Mouse (Mus musculus): ENCODE results near the gene Gpr35. TPM values are rescaled to one million over a fixed set of nuclear protein-coding genes. Genes with fewer than 3 reads are reported as not detected.

Gene Gpr35
- polyA plus RNA-seq, 2 experiments: 0.73 to 0.98 TPM

DNA sequence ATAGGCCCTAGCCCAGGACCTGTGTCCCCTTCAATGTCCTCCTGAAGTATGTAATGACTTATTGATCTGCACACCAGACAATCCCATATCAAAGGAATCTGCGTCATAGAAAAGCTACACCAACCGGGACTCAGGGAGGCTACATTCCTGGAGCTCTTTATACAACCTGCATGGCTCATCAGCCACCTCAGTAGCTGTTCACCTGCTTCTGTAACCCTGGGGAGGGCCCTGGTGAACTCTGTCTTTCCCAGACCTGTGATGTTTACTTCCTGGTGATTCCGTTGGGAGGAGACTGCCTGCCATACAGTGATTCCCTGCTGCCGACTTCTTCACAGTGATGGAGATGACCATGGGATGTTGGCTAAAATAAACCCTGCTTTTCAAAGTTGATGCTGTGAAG is 38.2 kb downstream of the Gpr35 start:
- WGBS: 70% methylated on average over 4 of the region's 4 CpGs
- no peak for ATAC-seq (ENCODE audit: low FRiP score, low read depth)

DNA sequence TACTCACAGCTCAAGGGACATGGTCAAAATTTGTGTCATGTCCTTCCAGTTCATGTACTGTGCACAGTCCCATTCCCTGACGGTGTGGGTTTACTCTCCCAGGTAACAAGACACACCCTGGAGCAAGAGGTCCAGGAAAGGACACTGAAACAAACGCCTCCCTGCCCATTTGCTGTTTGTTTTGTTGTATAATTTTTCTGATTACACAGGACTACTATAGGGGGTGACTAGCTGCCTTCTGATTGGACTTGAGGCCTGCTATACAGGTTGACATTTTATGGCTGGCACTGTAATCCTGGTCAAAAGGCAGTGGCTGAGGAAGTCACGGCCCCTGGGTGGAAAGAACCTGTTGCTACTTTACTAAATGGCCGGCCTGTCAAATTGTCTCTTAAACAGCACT is 39.2 kb downstream of the Gpr35 start:
- no peaks in the 10 kb centered on the region for H3K36me3 ChIP-seq (ENCODE audit: control insufficient read depth, insufficient read depth, low read length)
- no peaks in the 10 kb centered on the region for H3K27me3 ChIP-seq (ENCODE audit: control insufficient read depth, insufficient read depth, low read length)
- WGBS: 40% methylated on average over 4 of the region's 4 CpGs
- no peak for ATAC-seq (ENCODE audit: low FRiP score, low read depth)
- H3K4me2 ChIP-seq (replicated peaks; ENCODE audit: low read depth, low read length, severe bottlenecking): no peak overlapping the region
- no peak overlapping the region for H3K27ac ChIP-seq (replicated peaks; ENCODE audit: low read depth, low read length)
- H3K4me3 ChIP-seq (replicated peaks; ENCODE audit: low read length): no peak overlapping the region
- 0 out of 2 replicates have a peak, but pooled peaks cover under 1% of the 10 kb centered on the region for H3K4me1 ChIP-seq (ENCODE audit: control insufficient read depth, insufficient read depth, low read length)
- no peaks in the 10 kb centered on the region for H3K9me3 ChIP-seq (ENCODE audit: control insufficient read depth, low read length)
- no peak overlapping the region for H3K9ac ChIP-seq (ENCODE audit: low read depth, low read length, severe bottlenecking)
- no peak for TF ChIP-seq POLR2A (IDR thresholded peaks at IDR 0.05; ENCODE audit: borderline replicate concordance, extremely low read depth, insufficient read depth, insufficient read length)
- no peak for DNase-seq (ENCODE audit: low spot score)

More for the DNA sequence above, 38.2 kb downstream of the Gpr35 start:
- H3K27ac ChIP-seq (replicated peaks; ENCODE audit: low read depth, low read length): no peak overlapping the region
- DNase-seq (ENCODE audit: low spot score): no peak
- H3K9me3 ChIP-seq (ENCODE audit: control insufficient read depth, low read length): no peaks in the 10 kb centered on the region
- H3K36me3 ChIP-seq (ENCODE audit: control insufficient read depth, insufficient read depth, low read length): no peaks in the 10 kb centered on the region
- no peak overlapping the region for H3K9ac ChIP-seq (ENCODE audit: low read depth, low read length, severe bottlenecking)
- no peaks in the 10 kb centered on the region for H3K4me1 ChIP-seq (ENCODE audit: control insufficient read depth, insufficient read depth, low read length)
- no peak for TF ChIP-seq POLR2A (IDR thresholded peaks at IDR 0.05; ENCODE audit: borderline replicate concordance, extremely low read depth, insufficient read depth, insufficient read length)
- no peak overlapping the region for H3K4me3 ChIP-seq (replicated peaks; ENCODE audit: low read length)
- H3K27me3 ChIP-seq (ENCODE audit: control insufficient read depth, insufficient read depth, low read length): no peaks in the 10 kb centered on the region
- H3K4me2 ChIP-seq (replicated peaks; ENCODE audit: low read depth, low read length, severe bottlenecking): no peak overlapping the region

DNA sequence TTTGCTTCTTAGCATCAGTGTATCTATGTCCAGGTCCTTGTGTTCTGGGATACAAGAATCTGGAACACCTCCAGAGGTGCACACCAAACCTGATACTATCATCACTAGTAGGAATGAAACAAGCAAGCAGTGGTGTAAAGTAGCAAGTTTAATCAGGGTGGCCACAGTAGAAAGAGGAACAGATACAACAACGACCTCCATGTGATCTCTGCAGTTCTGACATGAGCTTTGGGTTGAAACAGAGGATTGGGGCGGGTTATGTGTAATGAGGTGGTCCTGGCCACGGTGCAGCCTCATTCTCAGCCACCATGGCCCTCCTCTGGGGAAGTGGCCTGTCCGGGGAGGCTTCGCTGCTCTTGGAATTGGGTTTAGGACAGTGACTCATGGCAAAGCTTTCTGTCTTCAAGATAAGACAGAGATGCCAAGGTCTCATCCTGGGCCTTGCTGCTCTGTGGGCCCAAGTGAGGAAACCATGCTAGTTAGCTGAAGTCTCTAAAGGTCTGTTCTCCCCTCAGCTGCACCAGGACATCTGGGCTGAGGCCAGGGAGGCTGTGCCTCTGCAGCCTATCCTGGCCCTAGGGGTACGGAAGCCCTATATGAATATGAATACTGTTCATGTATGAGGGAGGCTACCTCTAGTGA is 41.7 kb downstream of the Gpr35 start:
- 82% methylated on average over 6 of the region's 6 CpGs for WGBS
- H3K27me3 ChIP-seq (ENCODE audit: control insufficient read depth, insufficient read depth, low read length): no peaks in the 10 kb centered on the region
- ATAC-seq (ENCODE audit: low FRiP score, low read depth) (no peak), DNase-seq (ENCODE audit: low spot score) (no peak)
- H3K9ac ChIP-seq (ENCODE audit: low read depth, low read length, severe bottlenecking): no peak overlapping the region
- H3K27ac ChIP-seq (replicated peaks; ENCODE audit: low read depth, low read length): no peak overlapping the region
- H3K4me3 ChIP-seq (replicated peaks; ENCODE audit: low read length): no peak overlapping the region
- H3K4me2 ChIP-seq (replicated peaks; ENCODE audit: low read depth, low read length, severe bottlenecking): no peak overlapping the region
- no peaks in the 10 kb centered on the region for H3K9me3 ChIP-seq (ENCODE audit: control insufficient read depth, low read length)
- H3K36me3 ChIP-seq (ENCODE audit: control insufficient read depth, insufficient read depth, low read length): no peaks in the 10 kb centered on the region
- no peak for TF ChIP-seq POLR2A (IDR thresholded peaks at IDR 0.05; ENCODE audit: borderline replicate concordance, extremely low read depth, insufficient read depth, insufficient read length)
- H3K4me1 ChIP-seq (ENCODE audit: control insufficient read depth, insufficient read depth, low read length): 0 out of 2 replicates have a peak, but pooled peaks cover 3% of the 10 kb centered on the region

DNA sequence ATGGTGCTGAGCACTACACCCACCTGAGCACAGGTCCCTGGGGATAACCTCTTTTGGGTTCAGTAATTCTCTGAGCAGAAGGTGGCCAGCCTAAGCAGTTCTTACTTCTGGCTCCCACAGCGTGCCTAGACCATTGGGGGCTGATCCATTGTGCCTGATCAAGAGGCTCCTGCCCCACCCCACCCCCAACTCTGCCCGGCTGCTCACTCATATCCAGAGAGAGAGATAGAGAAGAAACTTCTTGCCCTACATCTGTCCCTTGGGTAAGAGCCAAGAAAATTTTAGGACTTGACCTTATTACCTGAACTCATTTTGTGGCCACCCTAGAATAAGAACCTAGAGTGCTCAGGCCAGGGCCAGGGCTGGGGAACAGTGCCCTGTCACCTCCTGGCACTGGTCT is 42.2 kb downstream of the Gpr35 start:
- ATAC-seq (ENCODE audit: low FRiP score, low read depth): no peak
- no peak for TF ChIP-seq POLR2A (IDR thresholded peaks at IDR 0.05; ENCODE audit: borderline replicate concordance, extremely low read depth, insufficient read depth, insufficient read length)
- no peak overlapping the region for H3K27ac ChIP-seq (replicated peaks; ENCODE audit: low read depth, low read length)
- H3K27me3 ChIP-seq (ENCODE audit: control insufficient read depth, insufficient read depth, low read length): no peaks in the 10 kb centered on the region
- H3K9me3 ChIP-seq (ENCODE audit: control insufficient read depth, low read length): no peaks in the 10 kb centered on the region
- 0 out of 2 replicates have a peak, but pooled peaks cover 3% of the 10 kb centered on the region for H3K4me1 ChIP-seq (ENCODE audit: control insufficient read depth, insufficient read depth, low read length)
- 84% methylated on average over 2 of the region's 2 CpGs for WGBS
- DNase-seq (ENCODE audit: low spot score): no peak
- H3K4me3 ChIP-seq (replicated peaks; ENCODE audit: low read length): no peak overlapping the region
- H3K4me2 ChIP-seq (replicated peaks; ENCODE audit: low read depth, low read length, severe bottlenecking): no peak overlapping the region
- H3K36me3 ChIP-seq (ENCODE audit: control insufficient read depth, insufficient read depth, low read length): no peaks in the 10 kb centered on the region
- H3K9ac ChIP-seq (ENCODE audit: low read depth, low read length, severe bottlenecking): no peak overlapping the region

DNA sequence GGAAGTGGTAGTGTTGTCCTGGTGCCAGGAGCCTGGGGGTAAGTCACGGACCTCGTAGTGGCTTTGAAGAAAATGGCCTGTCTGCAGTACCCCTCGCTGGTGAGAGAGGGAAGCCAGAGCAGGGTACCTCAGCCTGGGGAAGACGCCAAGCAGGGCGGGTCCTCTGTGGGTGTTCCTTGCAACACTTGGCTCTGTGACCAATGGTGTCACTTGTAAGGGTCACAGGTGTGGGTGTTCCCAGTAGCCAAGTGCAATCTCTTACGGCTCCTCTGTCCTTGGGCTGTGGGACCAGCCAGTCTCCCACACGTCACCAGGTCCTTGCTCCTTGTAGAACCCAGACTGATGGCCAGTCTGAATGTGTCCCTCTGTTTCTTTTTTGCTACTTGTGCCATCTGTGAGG is 55.4 kb downstream of the Gpr35 start, which contains the start of gene Aqp12:
Gene Aqp12 (plus strand): TSS at position 274 of the 400 bp plus-strand sequence.
- Histone ChIP-seq H3K27ac (replicated peaks; ENCODE audit: low read depth, low read length) (no peak within 1 kb of the TSS), H3K27me3 (ENCODE audit: control insufficient read depth, insufficient read depth, low read length) (no peaks in the 10 kb centered on the region), H3K4me3 (replicated peaks; ENCODE audit: low read length) (no peak within 1 kb of the TSS), H3K4me2 (replicated peaks; ENCODE audit: low read depth, low read length, severe bottlenecking) (no peak within 1 kb of the TSS), H3K9ac (ENCODE audit: low read depth, low read length, severe bottlenecking) (no peak within 1 kb of the TSS), H3K4me1 (ENCODE audit: control insufficient read depth, insufficient read depth, low read length) (no peaks in the 10 kb centered on the region), H3K9me3 (ENCODE audit: control insufficient read depth, low read length) (no peaks in the 10 kb centered on the region; the same call in 1 of the 2 replicates), H3K36me3 (ENCODE audit: control insufficient read depth, insufficient read depth, low read length) (no peaks in the 10 kb centered on the region)
- no peak for TF ChIP-seq POLR2A (IDR thresholded peaks at IDR 0.05; ENCODE audit: borderline replicate concordance, extremely low read depth, insufficient read depth, insufficient read length)
- ATAC-seq (ENCODE audit: low FRiP score, low read depth): no peak
- DNase-seq (ENCODE audit: low spot score): no peak
- 65% methylated on average over 7 of the region's 7 CpGs for WGBS
